Mouse (Mus musculus): ENCODE measurements at regions not wholly inside any gene's neighbourhood (a gene's known extent, or its start where the extent isn't known, plus 50 kb on each side); places are given as distances from the start of the nearest gene placed in this dataset.

GRCm38 (mm10) chr3:102386091-102386490 is 83.6 kb upstream of the Ngf start:
- Histone ChIP-seq H3K27me3 (replicated peaks) (no peaks in the 10 kb centered on the region), H3K9ac (no peak overlapping the region), H3K4me1 (no peaks in the 10 kb centered on the region), H3K27ac (no peak overlapping the region), H3K4me3 (replicated peaks) (no peak overlapping the region), H3K4me2 (no peak overlapping the region), H3K36me3 (no peaks in the 10 kb centered on the region), H3K9me3 (no peaks in the 10 kb centered on the region)
- ATAC-seq (ENCODE audit: insufficient read depth, low FRiP score, low read depth), result no peak
- WGBS, result 84% methylated on average over 4 of the region's 4 CpGs

DNA sequence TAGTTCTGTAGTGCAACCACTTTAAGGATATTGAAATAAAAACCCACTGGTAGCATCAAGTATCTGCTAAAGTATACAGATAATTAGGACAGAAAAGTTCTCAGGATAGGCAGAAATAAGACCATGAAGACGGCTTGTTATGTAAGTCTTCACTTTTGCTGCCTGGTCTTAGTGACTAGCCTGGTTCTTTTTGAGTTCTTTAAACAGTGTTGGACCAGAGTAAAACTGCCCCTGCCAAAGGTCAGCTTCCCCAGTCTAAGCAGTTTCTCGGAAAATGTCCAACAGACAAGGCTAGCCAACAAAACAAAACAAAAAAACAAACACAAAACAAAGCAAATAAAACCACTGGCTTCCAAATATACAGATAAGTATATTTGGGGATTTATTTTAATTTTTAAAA is 85.1 kb upstream of the Ngf start:
- WGBS, result 74% methylated on average over 2 of the region's 2 CpGs
- ATAC-seq (ENCODE audit: insufficient read depth, low FRiP score, low read depth), result no peak
- Histone ChIP-seq H3K4me1 (no peaks in the 10 kb centered on the region), H3K4me2 (no peak overlapping the region), H3K27me3 (replicated peaks) (no peaks in the 10 kb centered on the region), H3K4me3 (replicated peaks) (no peak overlapping the region), H3K27ac (no peak overlapping the region), H3K9me3 (no peaks in the 10 kb centered on the region), H3K9ac (no peak overlapping the region), H3K36me3 (no peaks in the 10 kb centered on the region)

DNA sequence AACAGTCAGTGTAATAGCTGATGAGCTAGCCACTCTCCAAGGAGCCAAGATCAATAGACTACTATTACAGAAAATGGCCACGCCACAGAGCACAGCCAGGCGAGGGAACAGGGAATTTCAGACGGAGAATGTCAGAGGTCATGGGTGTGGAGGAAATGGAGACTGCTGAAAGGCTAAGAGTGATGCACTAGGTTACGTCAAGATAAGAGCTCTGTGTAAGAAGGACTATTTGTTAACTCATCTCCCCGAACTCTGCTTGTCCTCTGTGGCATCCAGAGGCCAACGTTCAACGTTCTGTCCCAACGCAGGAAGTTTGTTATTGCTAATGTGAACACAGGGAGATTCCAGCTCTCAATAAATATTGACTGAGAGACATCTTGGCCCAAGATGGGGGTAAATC is 86.0 kb upstream of the Ngf start:
- Histone ChIP-seq H3K4me3 (replicated peaks) (no peak overlapping the region), H3K36me3 (no peaks in the 10 kb centered on the region), H3K9ac (no peak overlapping the region), H3K27me3 (replicated peaks) (no peaks in the 10 kb centered on the region), H3K4me2 (no peak overlapping the region), H3K9me3 (no peaks in the 10 kb centered on the region), H3K27ac (no peak overlapping the region), H3K4me1 (no peaks in the 10 kb centered on the region)
- WGBS, result 36% methylated on average over 8 of the region's 8 CpGs
- ATAC-seq (ENCODE audit: insufficient read depth, low FRiP score, low read depth), result no peak

- no peaks in the 10 kb centered on the region for H3K36me3 ChIP-seq
- no peaks in the 10 kb centered on the region for H3K27me3 ChIP-seq (replicated peaks)
- H3K4me1 ChIP-seq, result no peaks in the 10 kb centered on the region
- no peak for ATAC-seq (ENCODE audit: insufficient read depth, low FRiP score, low read depth)
- H3K4me2 ChIP-seq, result no peak overlapping the region
- no peak overlapping the region for H3K27ac ChIP-seq
- H3K9ac ChIP-seq, result no peak overlapping the region
- H3K9me3 ChIP-seq, result no peaks in the 10 kb centered on the region
- H3K4me3 ChIP-seq (replicated peaks), result no peak overlapping the region
- WGBS, result 83% methylated on average over 10 of the region's 10 CpGs
Observed at GRCm38 (mm10) chr3:102381683-102382082, 88.0 kb upstream of the Ngf start.

- Histone ChIP-seq H3K4me2 (no peak overlapping the region), H3K27ac (no peak overlapping the region), H3K9me3 (no peaks in the 10 kb centered on the region), H3K4me1 (no peaks in the 10 kb centered on the region), H3K27me3 (replicated peaks) (no peaks in the 10 kb centered on the region), H3K36me3 (no peaks in the 10 kb centered on the region), H3K9ac (no peak overlapping the region), H3K4me3 (replicated peaks) (no peak overlapping the region)
- no peak for ATAC-seq (ENCODE audit: insufficient read depth, low FRiP score, low read depth)
- 74% methylated on average over 5 of the region's 5 CpGs for WGBS
Observed at GRCm38 (mm10) chr3:102374381-102375060, 95.2 kb upstream of the Ngf start.

DNA sequence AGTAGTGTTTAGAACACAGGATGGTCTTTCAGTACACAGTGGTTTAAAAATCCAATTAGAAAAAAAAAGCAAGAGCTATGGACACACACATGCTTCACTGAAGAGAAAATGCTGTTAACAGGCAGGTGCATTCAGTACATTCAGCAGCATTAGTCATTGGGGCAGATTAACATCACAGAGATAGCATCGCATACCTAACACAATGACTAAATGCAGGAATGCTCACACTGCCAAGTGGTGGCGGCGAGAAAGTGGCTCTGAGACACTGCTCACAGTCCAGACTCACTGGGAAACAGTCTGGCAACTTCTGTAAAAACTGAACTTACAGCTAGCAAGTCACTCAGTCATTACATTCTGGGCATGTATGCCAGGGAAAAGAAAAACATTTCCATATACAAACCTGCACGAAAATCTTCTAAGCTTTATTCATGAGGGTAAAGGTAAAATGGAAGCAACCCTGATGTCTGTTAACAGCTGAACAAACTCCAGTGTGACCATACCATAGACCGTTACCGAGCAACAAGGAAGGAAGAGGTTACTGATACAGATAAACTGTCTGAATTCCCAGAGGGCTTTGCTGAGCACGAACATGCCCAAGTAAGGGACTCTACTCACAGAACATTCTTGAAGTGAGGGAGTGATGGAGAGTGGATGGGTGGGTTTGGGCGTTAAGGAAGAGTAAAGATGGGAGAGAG is 97.4 kb upstream of the Ngf start:
- no peak for ATAC-seq (ENCODE audit: insufficient read depth, low FRiP score, low read depth)
- no peaks in the 10 kb centered on the region for H3K27me3 ChIP-seq (replicated peaks)
- WGBS, result 74% methylated on average over 8 of the region's 8 CpGs
- H3K9ac ChIP-seq, result no peak overlapping the region
- no peak overlapping the region for H3K27ac ChIP-seq
- no peak overlapping the region for H3K4me2 ChIP-seq
- H3K4me3 ChIP-seq (replicated peaks), result no peak overlapping the region
- H3K4me1 ChIP-seq, result no peaks in the 10 kb centered on the region
- H3K9me3 ChIP-seq, result no peaks in the 10 kb centered on the region
- no peaks in the 10 kb centered on the region for H3K36me3 ChIP-seq

- no peak for ATAC-seq (ENCODE audit: insufficient read depth, low FRiP score, low read depth)
- Histone ChIP-seq H3K4me1 (no peaks in the 10 kb centered on the region), H3K4me3 (replicated peaks) (no peak overlapping the region), H3K9ac (no peak overlapping the region), H3K36me3 (no peaks in the 10 kb centered on the region), H3K27ac (no peak overlapping the region), H3K4me2 (no peak overlapping the region), H3K27me3 (replicated peaks) (no peaks in the 10 kb centered on the region), H3K9me3 (no peaks in the 10 kb centered on the region)
- 51% methylated on average over 6 of the region's 6 CpGs for WGBS
Observed at GRCm38 (mm10) chr3:102366188-102366587, 103.5 kb upstream of the Ngf start.

- ATAC-seq (ENCODE audit: insufficient read depth, low FRiP score, low read depth), result no peak
- WGBS, result 72% methylated on average over 5 of the region's 5 CpGs
- no peak overlapping the region for H3K27ac ChIP-seq
- H3K4me3 ChIP-seq (replicated peaks), result no peak overlapping the region
- H3K4me2 ChIP-seq, result no peak overlapping the region
- H3K9ac ChIP-seq, result no peak overlapping the region
- H3K36me3 ChIP-seq, result no peaks in the 10 kb centered on the region
- H3K27me3 ChIP-seq (replicated peaks), result no peaks in the 10 kb centered on the region
- H3K4me1 ChIP-seq, result no peaks in the 10 kb centered on the region
- no peaks in the 10 kb centered on the region for H3K9me3 ChIP-seq
Observed at GRCm38 (mm10) chr3:102364326-102364935, 105.3 kb upstream of the Ngf start.

DNA sequence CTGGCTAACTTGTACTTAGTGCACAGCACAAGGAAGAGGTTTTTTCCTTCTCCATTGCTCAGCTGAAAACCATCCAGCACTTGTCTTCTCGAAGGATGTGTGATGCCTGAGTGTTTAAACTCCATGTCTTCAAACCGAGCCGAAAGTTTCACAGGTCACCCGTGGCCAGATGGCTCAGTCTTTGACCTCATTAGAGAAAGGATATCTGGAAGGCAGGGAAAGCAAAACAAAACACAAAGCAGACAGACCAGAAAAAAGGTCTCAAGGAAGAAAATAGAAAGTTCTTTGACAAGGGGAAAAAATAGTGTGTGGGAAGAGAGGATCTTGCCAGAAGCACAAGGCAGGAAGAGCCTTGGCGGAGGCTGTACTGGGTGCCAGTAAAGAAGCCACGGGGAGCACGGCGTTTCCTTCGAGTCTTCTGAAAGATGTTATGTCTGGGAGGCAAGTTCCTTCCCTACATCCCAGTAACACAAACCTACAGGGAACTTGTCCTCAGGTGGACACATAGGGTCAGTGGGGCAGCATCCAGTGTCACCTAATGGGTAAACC is 108.9 kb upstream of the Ngf start:
- Histone ChIP-seq H3K9me3 (no peaks in the 10 kb centered on the region), H3K27ac (no peak overlapping the region), H3K9ac (no peak overlapping the region), H3K27me3 (replicated peaks) (no peaks in the 10 kb centered on the region), H3K4me1 (no peaks in the 10 kb centered on the region), H3K4me2 (no peak overlapping the region), H3K36me3 (no peaks in the 10 kb centered on the region), H3K4me3 (replicated peaks) (no peak overlapping the region)
- WGBS, result 55% methylated on average over 9 of the region's 9 CpGs
- no peak for ATAC-seq (ENCODE audit: insufficient read depth, low FRiP score, low read depth)

- H3K4me3 ChIP-seq (replicated peaks), result no peak overlapping the region
- no peak overlapping the region for H3K4me2 ChIP-seq
- H3K4me1 ChIP-seq, result no peaks in the 10 kb centered on the region
- no peaks in the 10 kb centered on the region for H3K9me3 ChIP-seq
- WGBS, result 88% methylated on average over 4 of the region's 4 CpGs
- H3K27ac ChIP-seq, result no peak overlapping the region
- H3K36me3 ChIP-seq, result no peaks in the 10 kb centered on the region
- no peak for ATAC-seq (ENCODE audit: insufficient read depth, low FRiP score, low read depth)
- no peaks in the 10 kb centered on the region for H3K27me3 ChIP-seq (replicated peaks)
- no peak overlapping the region for H3K9ac ChIP-seq
Observed at GRCm38 (mm10) chr3:102358801-102359200, 110.9 kb upstream of the Ngf start.

GRCm38 (mm10) chr3:102357062-102357610 is 112.6 kb upstream of the Ngf start:
- Histone ChIP-seq H3K27ac (no peak overlapping the region), H3K4me2 (no peak overlapping the region), H3K4me1 (no peaks in the 10 kb centered on the region), H3K9me3 (no peaks in the 10 kb centered on the region), H3K36me3 (no peaks in the 10 kb centered on the region), H3K27me3 (replicated peaks) (no peaks in the 10 kb centered on the region), H3K9ac (no peak overlapping the region), H3K4me3 (replicated peaks) (no peak overlapping the region)
- WGBS, result 73% methylated on average over 7 of the region's 7 CpGs
- no peak for ATAC-seq (ENCODE audit: insufficient read depth, low FRiP score, low read depth)

DNA sequence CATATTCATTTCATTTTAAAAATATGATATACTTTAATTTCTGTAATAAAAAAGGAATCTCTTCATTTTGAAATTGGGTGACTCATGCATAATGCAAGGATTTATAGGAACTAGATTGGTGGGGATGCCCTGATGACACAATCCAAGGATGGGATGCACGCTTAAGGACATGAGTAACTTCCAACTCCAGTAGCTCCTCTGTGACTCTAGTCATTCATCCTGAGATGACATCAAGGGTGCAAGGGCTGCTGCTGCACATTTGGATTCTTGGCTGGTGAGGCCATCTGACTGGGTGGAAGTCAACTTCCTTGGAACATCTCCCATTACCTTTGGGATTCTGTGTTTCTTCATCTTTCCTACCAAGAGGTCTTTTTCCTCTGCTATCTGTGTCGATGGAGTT is 114.4 kb upstream of the Ngf start:
- H3K9ac ChIP-seq, result no peak overlapping the region
- no peaks in the 10 kb centered on the region for H3K36me3 ChIP-seq
- no peak for ATAC-seq (ENCODE audit: insufficient read depth, low FRiP score, low read depth)
- H3K4me1 ChIP-seq, result no peaks in the 10 kb centered on the region
- H3K27ac ChIP-seq, result no peak overlapping the region
- WGBS, result 81% methylated on average over 2 of the region's 2 CpGs
- H3K4me3 ChIP-seq (replicated peaks), result no peak overlapping the region
- H3K27me3 ChIP-seq (replicated peaks), result no peaks in the 10 kb centered on the region
- no peak overlapping the region for H3K4me2 ChIP-seq
- H3K9me3 ChIP-seq, result no peaks in the 10 kb centered on the region

Measured in stomach, embryonic 15.5 days (tissue).